In the genomic region with DNA sequence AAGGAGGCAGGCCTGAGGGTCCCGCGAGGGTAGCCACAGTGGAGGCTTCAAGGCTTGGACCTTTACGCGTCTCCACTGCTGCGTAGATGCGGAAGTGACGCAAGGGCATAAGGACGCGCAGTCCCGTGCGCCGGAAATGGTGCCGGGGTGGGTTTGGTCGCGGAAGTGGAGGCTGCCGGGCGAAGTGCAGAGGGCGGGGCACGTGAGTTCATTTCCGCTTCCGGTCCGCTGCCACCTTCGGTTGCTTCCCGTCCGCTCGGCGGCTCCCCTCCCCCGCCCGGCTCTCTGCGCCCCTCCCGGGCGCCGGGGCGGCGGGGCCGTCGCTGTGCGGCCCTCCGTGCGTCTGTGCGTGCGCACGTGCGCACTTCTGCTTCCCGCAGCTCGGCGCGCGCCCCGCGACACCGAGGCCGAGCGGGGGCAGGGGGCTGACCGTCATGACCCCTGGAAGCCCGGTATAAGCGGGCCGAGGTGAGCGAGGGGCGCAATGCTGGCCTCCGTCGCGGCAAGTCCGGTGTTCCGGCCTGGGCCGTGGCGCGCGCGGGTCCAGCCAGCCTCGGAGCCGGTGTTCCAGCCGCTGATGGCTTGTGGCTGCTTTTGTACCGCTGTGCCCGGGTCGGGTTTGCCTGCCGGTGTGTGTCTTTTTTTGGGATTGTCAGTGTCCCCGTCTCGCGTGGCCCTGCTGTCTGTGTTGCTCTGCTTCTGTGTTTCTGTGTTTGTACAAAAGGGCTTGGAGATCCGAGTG, we compare ENCODE assay signal across 7 mouse cellular contexts. TPM values are rescaled to one million over a fixed set of nuclear protein-coding genes. Genes with fewer than 3 reads are reported as not detected.
DNase-seq lines count a peak whose midpoint lies in the region; ATAC-seq and TF ChIP-seq lines count a peak whose summit lies in the region.

TSS of gene Epn1 (plus strand) at position 226 of the 742 bp plus-strand sequence.

- intact Hi-C loops in left cerebral cortex, postnatal 4 days (cut with DNase I), result no loop called here

- H3K36me3 ChIP-seq in intestine, postnatal 0 days (ENCODE audit: control insufficient read depth, insufficient read depth), result peaks cover 33% of the 10 kb centered on the region
- peaks cover 53% of the 10 kb centered on the region for H3K36me3 ChIP-seq in midbrain, embryonic 12.5 days
- H3K36me3 ChIP-seq in small intestine, adult 2 months (ENCODE audit: control insufficient read depth, insufficient read depth, low read length), result peaks cover 40% of the 10 kb centered on the region

- no peaks in the 10 kb centered on the region for H3K9me3 ChIP-seq in intestine, postnatal 0 days (ENCODE audit: control insufficient read depth)
- H3K9me3 ChIP-seq in midbrain, embryonic 12.5 days, result no peaks in the 10 kb centered on the region

- TF ChIP-seq POLR2A in small intestine, adult 2 months (IDR thresholded peaks at IDR 0.05; ENCODE audit: low read depth, low read length), result 0 out of 2 replicates have a peak, but pooled peaks have one; percentile 10

- H3K4me2 ChIP-seq in intestine, postnatal 0 days (replicated peaks; ENCODE audit: low read depth), result peak within 1 kb of the TSS; percentile 75
- peak within 1 kb of the TSS; percentile 83 for H3K4me2 ChIP-seq in midbrain, embryonic 12.5 days (replicated peaks)

- H3K4me3 ChIP-seq in intestine, postnatal 0 days (ENCODE audit: low read depth, low read length), result peak within 1 kb of the TSS; percentile 95
- peak within 1 kb of the TSS; percentile 99 for H3K4me3 ChIP-seq in midbrain, embryonic 12.5 days
- peak within 1 kb of the TSS; percentile 91 for H3K4me3 ChIP-seq in small intestine, adult 2 months (ENCODE audit: low read depth, low read length)

- peak; percentile 96 for DNase-seq in adrenal gland, adult 8-10 months
- DNase-seq in embryo, embryonic 9.5 days (ENCODE audit: extremely low spot score), result peak; percentile 95
- DNase-seq in gonadal fat pad, adult 2 months (ENCODE audit: low read depth), result peak; percentile 50
- DNase-seq in left cerebral cortex, postnatal 4 days, result peak; percentile 97

- peak within 1 kb of the TSS; percentile 98 for H3K9ac ChIP-seq in intestine, postnatal 0 days (ENCODE audit: low read depth, low read length)
- H3K9ac ChIP-seq in midbrain, embryonic 12.5 days (replicated peaks), result peak within 1 kb of the TSS; percentile 97

- no peaks in the 10 kb centered on the region for H3K27me3 ChIP-seq in intestine, postnatal 0 days (replicated peaks; ENCODE audit: control insufficient read depth, insufficient read depth, low read length)
- no peaks in the 10 kb centered on the region for H3K27me3 ChIP-seq in midbrain, embryonic 12.5 days
- H3K27me3 ChIP-seq in small intestine, adult 2 months (ENCODE audit: control insufficient read depth, insufficient read depth, low read length), result no peaks in the 10 kb centered on the region

- no peaks in the 10 kb centered on the region for H3K4me1 ChIP-seq in intestine, postnatal 0 days (replicated peaks; ENCODE audit: control insufficient read depth, insufficient read depth, low read length)
- H3K4me1 ChIP-seq in midbrain, embryonic 12.5 days, result peaks cover 10% of the 10 kb centered on the region
- H3K4me1 ChIP-seq in small intestine, adult 2 months (ENCODE audit: control insufficient read depth, insufficient read depth, insufficient read length, low read length), result peaks cover 20% of the 10 kb centered on the region

- under 1% methylated on average over 68 of the region's 81 CpGs for WGBS in intestine, postnatal 0 days
- under 1% methylated on average over 81 of the region's 81 CpGs for whole genome bisulfite sequencing in midbrain, embryonic 12.5 days
- WGBS in small intestine, adult 2 months, result under 1% methylated on average over 81 of the region's 81 CpGs

- peak within 1 kb of the TSS; percentile 99 for H3K27ac ChIP-seq in intestine, postnatal 0 days (ENCODE audit: low read depth, low read length)
- peak within 1 kb of the TSS; percentile 89 for H3K27ac ChIP-seq in midbrain, embryonic 12.5 days (replicated peaks)
- peak within 1 kb of the TSS; percentile 87 for H3K27ac ChIP-seq in small intestine, adult 2 months (ENCODE audit: insufficient read depth, low read depth, low read length)

- no peak for TF ChIP-seq CTCF in intestine, postnatal 0 days (IDR thresholded peaks at IDR 0.05; ENCODE audit: low read depth)
- no peak for TF ChIP-seq CTCF in small intestine, adult 2 months (IDR thresholded peaks at IDR 0.05; ENCODE audit: extremely low read depth, insufficient read length, insufficient replicate concordance, low read depth, low read length)

- ATAC-seq in intestine, postnatal 0 days, result peak; percentile 86
- peak; percentile 97 for ATAC-seq in midbrain, embryonic 12.5 days (ENCODE audit: low FRiP score, low read depth)

RNA-seq across cellular contexts. Expression of gene Epn1, which starts in this region (rescaled TPM):
- total RNA-seq in adrenal gland, adult 8-10 months (2022), result 100 to 1,000 TPM; 124 to 175 (median 142) TPM
- 142 and 162 TPM in 2 replicates for polyA plus RNA-seq in gonadal fat pad, adult 2 months (2012; rRNA removed)
- 98.0 and 106 TPM in 2 replicates for polyA plus RNA-seq in intestine, postnatal 0 days (2015; fragmentation: Nextera tagmentation; extraction: Ambion mirVana)
- total RNA-seq in left cerebral cortex, postnatal 4 days (2021), result 100 to 1,000 TPM; 301 to 316 TPM
- polyA plus RNA-seq in midbrain, embryonic 12.5 days (2016; fragmentation: Nextera tagmentation; extraction: Ambion mirVana), result 67.3 and 69.8 TPM in 2 replicates
- polyA plus RNA-seq in small intestine, adult 2 months (2012; rRNA removed), result 240 and 483 TPM in 2 replicates

Comparison
In these comparisons a context has a peak if more than half of its experiments do, and no peak if none do; other contexts are left out.
1. Peak in every context shown above with its lines: DNase-seq, ATAC-seq, H3K4me3 ChIP-seq and H3K27ac ChIP-seq.